Mouse (Mus musculus): ENCODE results near the gene Nod1. TPM values are rescaled to one million over a fixed set of nuclear protein-coding genes. Genes with fewer than 3 reads are reported as not detected.

The Nod1 gene
- total RNA-seq, 2 experiments from 2014 or later, result 9.3 to 10.3 TPM

GRCm38 (mm10) chr6:54878546-54878945 lies 93.9 kb downstream of the Nod1 start:
- DNase-seq, result no peak

- DNase-seq, result no peak
Measured at GRCm38 (mm10) chr6:54877651-54878050, 94.8 kb downstream of the Nod1 start.

GRCm38 (mm10) chr6:54876782-54877181 lies 95.6 kb downstream of the Nod1 start:
- peak; percentile 16 for DNase-seq

Other genes with a start within 250 kb of the Nod1 start
- gene Znrf2, start 155.7 kb downstream of the Nod1 start, total RNA-seq (2021), result 10 to 100 TPM; 20.1 to 24.3 TPM
- gene Ggct, start 20.3 kb upstream of the Nod1 start, total RNA-seq (2021), result 10 to 100 TPM in 1 of 2 experiments, 1 to 10 TPM in 1; 8.8 to 10.2 TPM
- gene Gars, start 65.4 kb upstream of the Nod1 start, total RNA-seq (2021), result 10 to 100 TPM; 93.7 to 98.2 TPM
- gene Crhr2, start 160.4 kb upstream of the Nod1 start, total RNA-seq (2021), result 10 to 100 TPM; 11.4 to 12.0 TPM
- not detected for gene Inmt, start 202.4 kb upstream of the Nod1 start, total RNA-seq (2021)
- 1 to 10 TPM; 4.0 to 4.6 TPM for gene Mindy4, start 230.8 kb upstream of the Nod1 start, total RNA-seq (2021)

Measured in heart, postnatal 4 days (tissue).